ENCODE assay signal across 27 mouse cellular contexts in genomic region chr11:114729832-114730363, GRCm38 (mm10). TPM values are rescaled to one million over a fixed set of nuclear protein-coding genes. Genes with fewer than 3 reads are reported as not detected.
DNase-seq lines count a peak whose midpoint lies in the region; ATAC-seq and TF ChIP-seq lines count a peak whose summit lies in the region.
"Had no signal": no experiment of that assay in that cellular context is flagged by ENCODE, and none has a peak within 500 bp of the region (broad histone marks: within the 10 kb centered on the region; RNA-seq: fewer than 3 reads in every experiment).

No protein-coding gene starts in this region.

- H3K9me3 ChIP-seq in hindbrain, embryonic 10.5 days: no peaks in the 10 kb centered on the region
- H3K9me3 ChIP-seq in hindbrain, postnatal 0 days (ENCODE audit: low read length): no peaks in the 10 kb centered on the region
- no peaks in the 10 kb centered on the region for H3K9me3 ChIP-seq in neural tube, embryonic 13.5 days
- no peaks in the 10 kb centered on the region for H3K9me3 ChIP-seq in neural tube, embryonic 15.5 days (replicated peaks)
- H3K9me3 ChIP-seq in stomach, postnatal 0 days (ENCODE audit: control insufficient read depth, low read length): no peaks in the 10 kb centered on the region
- H3K9me3 ChIP-seq in forebrain, embryonic 15.5 days: no peaks in the 10 kb centered on the region
- H3K9me3 ChIP-seq: hindbrain, embryonic 13.5 days; limb, embryonic 13.5 days; lung, embryonic 15.5 days; midbrain, embryonic 10.5 days; midbrain, embryonic 15.5 days; stomach, embryonic 15.5 days had no signal

- no peaks in the 10 kb centered on the region for H3K36me3 ChIP-seq in hindbrain, embryonic 10.5 days
- H3K36me3 ChIP-seq in hindbrain, postnatal 0 days (ENCODE audit: insufficient read depth, low read length): no peaks in the 10 kb centered on the region
- no peaks in the 10 kb centered on the region for H3K36me3 ChIP-seq in neural tube, embryonic 13.5 days
- H3K36me3 ChIP-seq in neural tube, embryonic 15.5 days: no peaks in the 10 kb centered on the region
- no peaks in the 10 kb centered on the region for H3K36me3 ChIP-seq in stomach, postnatal 0 days (ENCODE audit: control insufficient read depth, insufficient read depth, low read length)
- H3K36me3 ChIP-seq in forebrain, embryonic 15.5 days: no peaks in the 10 kb centered on the region
- H3K36me3 ChIP-seq: hindbrain, embryonic 13.5 days; limb, embryonic 13.5 days; lung, embryonic 15.5 days; midbrain, embryonic 10.5 days; midbrain, embryonic 15.5 days; stomach, embryonic 15.5 days had no signal

- no peak overlapping the region for H3K9ac ChIP-seq in hindbrain, postnatal 0 days (replicated peaks; ENCODE audit: low read length)
- H3K9ac ChIP-seq in neural tube, embryonic 13.5 days: no peak overlapping the region
- H3K9ac ChIP-seq in neural tube, embryonic 15.5 days (replicated peaks): no peak overlapping the region
- no peak overlapping the region for H3K9ac ChIP-seq in stomach, postnatal 0 days (ENCODE audit: low read length)
- no peak overlapping the region for H3K9ac ChIP-seq in forebrain, embryonic 15.5 days (replicated peaks)
- H3K9ac ChIP-seq: hindbrain, embryonic 13.5 days; limb, embryonic 13.5 days; lung, embryonic 15.5 days; midbrain, embryonic 15.5 days; stomach, embryonic 15.5 days had no signal

- H3K4me2 ChIP-seq in hindbrain, postnatal 0 days (ENCODE audit: low read depth, low read length): no peak overlapping the region
- no peak overlapping the region for H3K4me2 ChIP-seq in neural tube, embryonic 13.5 days
- no peak overlapping the region for H3K4me2 ChIP-seq in neural tube, embryonic 15.5 days
- H3K4me2 ChIP-seq in stomach, postnatal 0 days (replicated peaks; ENCODE audit: low read depth): no peak overlapping the region
- H3K4me2 ChIP-seq in forebrain, embryonic 15.5 days (replicated peaks): no peak overlapping the region
- H3K4me2 ChIP-seq: hindbrain, embryonic 13.5 days; limb, embryonic 13.5 days; liver, embryonic 11.5 days; lung, embryonic 15.5 days; midbrain, embryonic 15.5 days; stomach, embryonic 15.5 days had no signal

- H3K4me1 ChIP-seq in hindbrain, embryonic 10.5 days (replicated peaks): peaks cover 49% of the 10 kb centered on the region
- 0 out of 2 replicates have a peak, but pooled peaks cover 10% of the 10 kb centered on the region for H3K4me1 ChIP-seq in hindbrain, postnatal 0 days (ENCODE audit: insufficient read depth, low read length)
- H3K4me1 ChIP-seq in neural tube, embryonic 13.5 days (replicated peaks): peaks cover 29% of the 10 kb centered on the region
- peaks cover 26% of the 10 kb centered on the region for H3K4me1 ChIP-seq in neural tube, embryonic 15.5 days
- H3K4me1 ChIP-seq in stomach, postnatal 0 days (replicated peaks; ENCODE audit: control insufficient read depth, insufficient read depth): 0 out of 2 replicates have a peak, but pooled peaks cover 3% of the 10 kb centered on the region
- peaks cover 16% of the 10 kb centered on the region for H3K4me1 ChIP-seq in forebrain, embryonic 15.5 days

- H3K27ac ChIP-seq in hindbrain, embryonic 10.5 days: peak overlapping the region; percentile 60
- no peak overlapping the region for H3K27ac ChIP-seq in hindbrain, postnatal 0 days
- H3K27ac ChIP-seq in neural tube, embryonic 13.5 days (replicated peaks): 0 out of 2 replicates have a peak overlapping the region, but pooled peaks have one; percentile 24
- no peak overlapping the region for H3K27ac ChIP-seq in neural tube, embryonic 15.5 days (replicated peaks)
- no peak overlapping the region for H3K27ac ChIP-seq in stomach, postnatal 0 days (replicated peaks)
- no peak overlapping the region for H3K27ac ChIP-seq in forebrain, embryonic 15.5 days (replicated peaks)
- H3K27ac ChIP-seq: hindbrain, embryonic 13.5 days; limb, embryonic 13.5 days; lung, embryonic 15.5 days; midbrain, embryonic 10.5 days; midbrain, embryonic 15.5 days; stomach, embryonic 15.5 days had no signal

- no peak overlapping the region for H3K4me3 ChIP-seq in hindbrain, embryonic 10.5 days
- H3K4me3 ChIP-seq in hindbrain, postnatal 0 days (ENCODE audit: low read length): no peak overlapping the region
- no peak overlapping the region for H3K4me3 ChIP-seq in neural tube, embryonic 13.5 days
- no peak overlapping the region for H3K4me3 ChIP-seq in neural tube, embryonic 15.5 days (replicated peaks)
- H3K4me3 ChIP-seq in stomach, postnatal 0 days (ENCODE audit: low read depth, low read length): no peak overlapping the region
- H3K4me3 ChIP-seq in forebrain, embryonic 15.5 days: no peak overlapping the region
- H3K4me3 ChIP-seq: erythroblast, embryonic 14.5 days; hindbrain, embryonic 13.5 days; limb, embryonic 13.5 days; lung, embryonic 15.5 days; midbrain, embryonic 10.5 days; midbrain, embryonic 15.5 days; stomach, embryonic 15.5 days had no signal

- TF ChIP-seq CTCF in hindbrain, postnatal 0 days (IDR thresholded peaks at IDR 0.05; ENCODE audit: low read depth): no peak
- 0 out of 2 replicates have a peak, but pooled peaks have one; percentile 8 for TF ChIP-seq CTCF in stomach, postnatal 0 days (IDR thresholded peaks at IDR 0.05; ENCODE audit: low read depth)

- 48% methylated on average over 6 of the region's 6 CpGs for WGBS in hindbrain, embryonic 10.5 days
- WGBS in hindbrain, postnatal 0 days: 55% methylated on average over 6 of the region's 6 CpGs
- WGBS in neural tube, embryonic 13.5 days: 48% methylated on average over 6 of the region's 6 CpGs
- WGBS in neural tube, embryonic 15.5 days: 72% methylated on average over 5 of the region's 6 CpGs
- 55% methylated on average over 5 of the region's 6 CpGs for WGBS in stomach, postnatal 0 days
- WGBS in forebrain, embryonic 15.5 days: 56% methylated on average over 6 of the region's 6 CpGs

- H3K27me3 ChIP-seq in hindbrain, embryonic 10.5 days (ENCODE audit: insufficient read depth, poor library complexity, severe bottlenecking): peaks cover 16% of the 10 kb centered on the region
- no peaks in the 10 kb centered on the region for H3K27me3 ChIP-seq in hindbrain, postnatal 0 days (ENCODE audit: insufficient read depth, low read length)
- no peaks in the 10 kb centered on the region for H3K27me3 ChIP-seq in neural tube, embryonic 13.5 days
- H3K27me3 ChIP-seq in neural tube, embryonic 15.5 days (replicated peaks): 0 out of 2 replicates have a peak, but pooled peaks cover 3% of the 10 kb centered on the region
- no peaks in the 10 kb centered on the region for H3K27me3 ChIP-seq in stomach, postnatal 0 days (ENCODE audit: control insufficient read depth, insufficient read depth, low read length)
- H3K27me3 ChIP-seq in forebrain, embryonic 15.5 days: no peaks in the 10 kb centered on the region
- H3K27me3 ChIP-seq: hindbrain, embryonic 13.5 days; lung, embryonic 15.5 days; midbrain, embryonic 15.5 days; stomach, embryonic 15.5 days had no signal

- no peak for TF ChIP-seq EP300 in stomach, postnatal 0 days (optimal IDR thresholded peaks at IDR 0.05)

- no peak for ATAC-seq in hindbrain, postnatal 0 days
- ATAC-seq in neural tube, embryonic 13.5 days (ENCODE audit: low read depth): no peak
- no peak for ATAC-seq in neural tube, embryonic 15.5 days (ENCODE audit: low FRiP score)
- ATAC-seq in stomach, postnatal 0 days (ENCODE audit: low FRiP score, low TSS enrichment): 0 out of 2 replicates have a peak, but pooled peaks have one; percentile 36
- no peak for ATAC-seq in forebrain, embryonic 15.5 days (replicated peaks)
- ATAC-seq: midbrain, embryonic 15.5 days had no signal

- DNase-seq in hindbrain, embryonic 10.5 days (ENCODE audit: low spot score): peak; percentile 25
- DNase-seq in hindbrain, postnatal 0 days (ENCODE audit: low spot score): no peak
- DNase-seq in embryo, embryonic 11 days: peak; percentile 42
- DNase-seq in stomach, postnatal 0 days (ENCODE audit: low spot score): peak; percentile 41
- no peak for DNase-seq in urinary bladder, postnatal 4 days (ENCODE audit: low spot score in 2 of 2)
- DNase-seq: adrenal gland, postnatal 25 days; cerebellum, adult 2 months; cerebellum, postnatal 14 days; gastrocnemius, postnatal 10 days; heart, postnatal 14 days; kidney, adult 9 months; kidney, postnatal 25 days; right cerebral cortex, postnatal 14 days; thymus, postnatal 14 days had no signal

RNA-seq across cellular contexts. Expression of gene Dnaic2, which starts 2.7 kb away (rescaled TPM):
- 4.0 and 6.3 TPM in 2 replicates for polyA plus RNA-seq in hindbrain, embryonic 10.5 days (2016; fragmentation: Nextera tagmentation; extraction: Ambion mirVana)
- total RNA-seq in hindbrain, postnatal 0 days (2014; rRNA removed): 5.1 and 5.8 TPM in 2 replicates
- polyA plus RNA-seq in hindbrain, postnatal 0 days (2015; fragmentation: Nextera tagmentation; extraction: Ambion mirVana): 3.1 and 3.2 TPM in 2 replicates
- polyA plus RNA-seq in neural tube, embryonic 13.5 days (2015; fragmentation: Nextera tagmentation; extraction: Ambion mirVana): 2.9 TPM in 2 replicates
- polyA plus RNA-seq in neural tube, embryonic 15.5 days (2015; fragmentation: Nextera tagmentation; extraction: Ambion mirVana): 1.7 and 1.9 TPM in 2 replicates
- polyA plus RNA-seq in stomach, postnatal 0 days (2015; fragmentation: Nextera tagmentation; extraction: Ambion mirVana): 0.35 and 0.36 TPM in 2 replicates
- 1.9 and 2.6 TPM in 2 replicates for polyA plus RNA-seq in forebrain, embryonic 15.5 days (2015; fragmentation: Nextera tagmentation; extraction: Ambion mirVana)
- total RNA-seq: granulocyte monocyte progenitor cell, adult 5-6 weeks; megakaryocyte progenitor cell, adult 5-6 weeks had no signal
- polyA plus RNA-seq: erythroblast, embryonic 14.5 days; liver, embryonic 11.5 days had no signal

RNA-seq across cellular contexts. Expression of gene Kif19a, which starts 35.3 kb away (rescaled TPM):
- 1.1 and 3.8 TPM in 2 replicates for polyA plus RNA-seq in hindbrain, embryonic 10.5 days (2016; fragmentation: Nextera tagmentation; extraction: Ambion mirVana)
- total RNA-seq in hindbrain, postnatal 0 days (2014; rRNA removed): 7.4 and 13.5 TPM in 2 replicates
- polyA plus RNA-seq in hindbrain, postnatal 0 days (2015; fragmentation: Nextera tagmentation; extraction: Ambion mirVana): 0.99 and 1.6 TPM in 2 replicates
- 1.3 and 1.6 TPM in 2 replicates for polyA plus RNA-seq in neural tube, embryonic 13.5 days (2015; fragmentation: Nextera tagmentation; extraction: Ambion mirVana)
- 0.47 and 1.0 TPM in 2 replicates for polyA plus RNA-seq in neural tube, embryonic 15.5 days (2015; fragmentation: Nextera tagmentation; extraction: Ambion mirVana)
- polyA plus RNA-seq in stomach, postnatal 0 days (2015; fragmentation: Nextera tagmentation; extraction: Ambion mirVana): 0.35 and 0.58 TPM in 2 replicates
- 0.52 and 0.83 TPM in 2 replicates for polyA plus RNA-seq in forebrain, embryonic 15.5 days (2015; fragmentation: Nextera tagmentation; extraction: Ambion mirVana)
- total RNA-seq: granulocyte monocyte progenitor cell, adult 5-6 weeks; megakaryocyte progenitor cell, adult 5-6 weeks had no signal
- polyA plus RNA-seq: erythroblast, embryonic 14.5 days; liver, embryonic 11.5 days had no signal

RNA-seq across cellular contexts. Expression of gene Ttyh2, which starts 54.7 kb away (rescaled TPM):
- 15.6 and 15.9 TPM in 2 replicates for polyA plus RNA-seq in hindbrain, embryonic 10.5 days (2016; fragmentation: Nextera tagmentation; extraction: Ambion mirVana)
- 75.8 and 80.4 TPM in 2 replicates for total RNA-seq in hindbrain, postnatal 0 days (2014; rRNA removed)
- 38.6 and 40.3 TPM in 2 replicates for polyA plus RNA-seq in hindbrain, postnatal 0 days (2015; fragmentation: Nextera tagmentation; extraction: Ambion mirVana)
- 38.8 and 39.1 TPM in 2 replicates for polyA plus RNA-seq in neural tube, embryonic 13.5 days (2015; fragmentation: Nextera tagmentation; extraction: Ambion mirVana)
- polyA plus RNA-seq in neural tube, embryonic 15.5 days (2015; fragmentation: Nextera tagmentation; extraction: Ambion mirVana): 30.0 and 31.0 TPM in 2 replicates
- 12.5 and 14.7 TPM in 2 replicates for polyA plus RNA-seq in stomach, postnatal 0 days (2015; fragmentation: Nextera tagmentation; extraction: Ambion mirVana)
- polyA plus RNA-seq in forebrain, embryonic 15.5 days (2015; fragmentation: Nextera tagmentation; extraction: Ambion mirVana): 23.1 and 24.1 TPM in 2 replicates

Comparison
In these comparisons a context has a peak if more than half of its experiments do, and no peak if none do; other contexts are left out.
1. DNase-seq: peak in hindbrain, embryonic 10.5 days (single experiment), embryo, embryonic 11 days (single experiment) and stomach, postnatal 0 days (single experiment); none in hindbrain, postnatal 0 days (single experiment) and urinary bladder, postnatal 4 days (0 of 2).
2. H3K27ac ChIP-seq: peak in hindbrain, embryonic 10.5 days (single experiment) and neural tube, embryonic 13.5 days (single experiment); none in hindbrain, postnatal 0 days (single experiment), neural tube, embryonic 15.5 days (single experiment), stomach, postnatal 0 days (single experiment) and forebrain, embryonic 15.5 days (single experiment).